Mouse (Mus musculus): ENCODE measurements around the gene Lrrc4. TPM values are rescaled to one million over a fixed set of nuclear protein-coding genes. Genes with fewer than 3 reads are reported as not detected.

The Lrrc4 gene
- polyA plus RNA-seq, 1 experiment: 0.32 TPM

GRCm38 (mm10) chr6:28749224-28749623, 82.3 kb downstream of the Lrrc4 start:
- no peak overlapping the region for H3K4me3 ChIP-seq (ENCODE audit: insufficient read depth, poor library complexity, severe bottlenecking)
- no peak overlapping the region for H3ac ChIP-seq (ENCODE audit: control insufficient read depth, insufficient read length, low read depth)
- H3K79me2 ChIP-seq (ENCODE audit: control insufficient read depth, insufficient read depth): no peaks in the 10 kb centered on the region
- peaks cover 35% of the 10 kb centered on the region for H3K36me3 ChIP-seq (ENCODE audit: control insufficient read depth, insufficient read depth)
- H3K79me3 ChIP-seq (ENCODE audit: low read depth): no peaks in the 10 kb centered on the region
- TF ChIP-seq CEBPB (IDR thresholded peaks at IDR 0.05; ENCODE audit: low read depth) (no peak), MYOD1 (IDR thresholded peaks at IDR 0.05; ENCODE audit: control insufficient read depth, insufficient read length, low read depth) (no peak), MYOG (IDR thresholded peaks at IDR 0.05; ENCODE audit: control insufficient read depth, extremely low read depth, insufficient read length) (no peak), CTCF (IDR thresholded peaks at IDR 0.05; ENCODE audit: control insufficient read depth, insufficient read depth, insufficient read length) (no peak), FOSL1 (IDR thresholded peaks at IDR 0.05; ENCODE audit: insufficient read depth, low read length, poor library complexity, severe bottlenecking) (no peak), MAX (IDR thresholded peaks at IDR 0.05) (no peak), USF1 (IDR thresholded peaks at IDR 0.05; ENCODE audit: low read depth) (no peak)
- H3K27me3 ChIP-seq (ENCODE audit: control insufficient read depth, insufficient read depth, insufficient read length): no peaks in the 10 kb centered on the region

- H3K79me2 ChIP-seq (ENCODE audit: control insufficient read depth, insufficient read depth): no peaks in the 10 kb centered on the region
- no peaks in the 10 kb centered on the region for H3K79me3 ChIP-seq (ENCODE audit: low read depth)
- TF ChIP-seq MAX (IDR thresholded peaks at IDR 0.05) (no peak), FOSL1 (IDR thresholded peaks at IDR 0.05; ENCODE audit: insufficient read depth, low read length, poor library complexity, severe bottlenecking) (no peak), MYOG (IDR thresholded peaks at IDR 0.05; ENCODE audit: control insufficient read depth, extremely low read depth, insufficient read length) (no peak), MYOD1 (IDR thresholded peaks at IDR 0.05; ENCODE audit: control insufficient read depth, insufficient read length, low read depth) (no peak), CEBPB (IDR thresholded peaks at IDR 0.05; ENCODE audit: low read depth) (no peak), CTCF (IDR thresholded peaks at IDR 0.05; ENCODE audit: control insufficient read depth, insufficient read depth, insufficient read length) (no peak), USF1 (IDR thresholded peaks at IDR 0.05; ENCODE audit: low read depth) (no peak)
- no peaks in the 10 kb centered on the region for H3K27me3 ChIP-seq (ENCODE audit: control insufficient read depth, insufficient read depth, insufficient read length)
- H3K4me3 ChIP-seq (ENCODE audit: insufficient read depth, poor library complexity, severe bottlenecking): no peak overlapping the region
- peaks cover 34% of the 10 kb centered on the region for H3K36me3 ChIP-seq (ENCODE audit: control insufficient read depth, insufficient read depth)
- no peak overlapping the region for H3ac ChIP-seq (ENCODE audit: control insufficient read depth, insufficient read length, low read depth)
Measured at GRCm38 (mm10) chr6:28747931-28748670, 83.4 kb downstream of the Lrrc4 start.

GRCm38 (mm10) chr6:28747025-28747424, 84.5 kb downstream of the Lrrc4 start:
- Histone ChIP-seq H3K36me3 (ENCODE audit: control insufficient read depth, insufficient read depth) (peaks cover 34% of the 10 kb centered on the region), H3ac (ENCODE audit: control insufficient read depth, insufficient read length, low read depth) (no peak overlapping the region), H3K79me3 (ENCODE audit: low read depth) (no peaks in the 10 kb centered on the region), H3K27me3 (ENCODE audit: control insufficient read depth, insufficient read depth, insufficient read length) (no peaks in the 10 kb centered on the region), H3K4me3 (ENCODE audit: insufficient read depth, poor library complexity, severe bottlenecking) (no peak overlapping the region), H3K79me2 (ENCODE audit: control insufficient read depth, insufficient read depth) (no peaks in the 10 kb centered on the region)
- TF ChIP-seq USF1 (IDR thresholded peaks at IDR 0.05; ENCODE audit: low read depth) (no peak), MYOG (IDR thresholded peaks at IDR 0.05; ENCODE audit: control insufficient read depth, extremely low read depth, insufficient read length) (no peak), FOSL1 (IDR thresholded peaks at IDR 0.05; ENCODE audit: insufficient read depth, low read length, poor library complexity, severe bottlenecking) (no peak), CEBPB (IDR thresholded peaks at IDR 0.05; ENCODE audit: low read depth) (no peak), MAX (IDR thresholded peaks at IDR 0.05) (no peak), CTCF (IDR thresholded peaks at IDR 0.05; ENCODE audit: control insufficient read depth, insufficient read depth, insufficient read length) (no peak), MYOD1 (IDR thresholded peaks at IDR 0.05; ENCODE audit: control insufficient read depth, insufficient read length, low read depth) (no peak)

GRCm38 (mm10) chr6:28745864-28746263, 85.7 kb downstream of the Lrrc4 start:
- Histone ChIP-seq H3K27me3 (ENCODE audit: control insufficient read depth, insufficient read depth, insufficient read length) (no peaks in the 10 kb centered on the region), H3ac (ENCODE audit: control insufficient read depth, insufficient read length, low read depth) (no peak overlapping the region), H3K79me3 (ENCODE audit: low read depth) (no peaks in the 10 kb centered on the region), H3K4me3 (ENCODE audit: insufficient read depth, poor library complexity, severe bottlenecking) (no peak overlapping the region), H3K36me3 (ENCODE audit: control insufficient read depth, insufficient read depth) (peaks cover 27% of the 10 kb centered on the region), H3K79me2 (ENCODE audit: control insufficient read depth, insufficient read depth) (no peaks in the 10 kb centered on the region)
- TF ChIP-seq CTCF (IDR thresholded peaks at IDR 0.05; ENCODE audit: control insufficient read depth, insufficient read depth, insufficient read length) (no peak), MYOD1 (IDR thresholded peaks at IDR 0.05; ENCODE audit: control insufficient read depth, insufficient read length, low read depth) (no peak), MYOG (IDR thresholded peaks at IDR 0.05; ENCODE audit: control insufficient read depth, extremely low read depth, insufficient read length) (no peak), USF1 (IDR thresholded peaks at IDR 0.05; ENCODE audit: low read depth) (no peak), MAX (IDR thresholded peaks at IDR 0.05) (no peak), CEBPB (IDR thresholded peaks at IDR 0.05; ENCODE audit: low read depth) (no peak), FOSL1 (IDR thresholded peaks at IDR 0.05; ENCODE audit: insufficient read depth, low read length, poor library complexity, severe bottlenecking) (no peak)

- no peaks in the 10 kb centered on the region for H3K79me2 ChIP-seq (ENCODE audit: control insufficient read depth, insufficient read depth)
- H3K36me3 ChIP-seq (ENCODE audit: control insufficient read depth, insufficient read depth): peaks cover 15% of the 10 kb centered on the region
- H3K79me3 ChIP-seq (ENCODE audit: low read depth): no peaks in the 10 kb centered on the region
- H3K27me3 ChIP-seq (ENCODE audit: control insufficient read depth, insufficient read depth, insufficient read length): no peaks in the 10 kb centered on the region
- no peak overlapping the region for H3K4me3 ChIP-seq (ENCODE audit: insufficient read depth, poor library complexity, severe bottlenecking)
- H3ac ChIP-seq (ENCODE audit: control insufficient read depth, insufficient read length, low read depth): no peak overlapping the region
- TF ChIP-seq MAX (IDR thresholded peaks at IDR 0.05) (no peak), USF1 (IDR thresholded peaks at IDR 0.05; ENCODE audit: low read depth) (no peak), CTCF (IDR thresholded peaks at IDR 0.05; ENCODE audit: control insufficient read depth, insufficient read depth, insufficient read length) (no peak), FOSL1 (IDR thresholded peaks at IDR 0.05; ENCODE audit: insufficient read depth, low read length, poor library complexity, severe bottlenecking) (no peak), CEBPB (IDR thresholded peaks at IDR 0.05; ENCODE audit: low read depth) (no peak), MYOG (IDR thresholded peaks at IDR 0.05; ENCODE audit: control insufficient read depth, extremely low read depth, insufficient read length) (no peak), MYOD1 (IDR thresholded peaks at IDR 0.05; ENCODE audit: control insufficient read depth, insufficient read length, low read depth) (no peak)
Measured at GRCm38 (mm10) chr6:28743586-28743985, 88.0 kb downstream of the Lrrc4 start.

Data from C2C12 (cell line).